Mouse (Mus musculus): Measurements from ENCODE around the gene Dync1li1. TPM values are rescaled to one million over a fixed set of nuclear protein-coding genes. Genes with fewer than 3 reads are reported as not detected.
"Not testable (repeated sequence)": the region's sequence is repeated elsewhere in the genome, so short reads cannot be mapped to it uniquely, and the experiment has no call there.

Gene Dync1li1
- polyA plus RNA-seq, 1 experiment from 2014 or later = 71.3 TPM

DNA sequence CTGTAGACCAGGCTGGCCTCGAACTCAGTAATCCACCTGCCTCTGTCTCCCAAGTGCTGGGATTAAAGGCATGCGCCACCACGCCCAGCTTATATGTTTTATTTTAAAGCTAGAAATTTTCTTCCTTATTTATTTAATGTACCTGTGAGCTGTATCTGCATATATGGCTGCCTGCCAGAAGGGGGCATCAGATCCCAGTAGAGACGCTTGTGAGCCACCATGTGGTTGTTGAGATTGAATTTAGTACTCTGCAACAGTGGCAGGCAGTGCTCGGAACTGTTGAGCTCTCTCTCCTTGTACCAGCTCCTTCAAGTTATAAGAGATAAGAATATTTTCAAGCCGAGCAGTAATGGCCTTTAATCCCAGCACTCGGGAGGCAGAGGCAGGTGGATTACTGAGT lies 21.8 kb downstream of the Dync1li1 start:
- peaks cover 84% of the 10 kb centered on the region for H3K36me3 ChIP-seq
- H3K27me3 ChIP-seq (ENCODE audit: insufficient read depth, poor library complexity, severe bottlenecking) = no peaks in the 10 kb centered on the region
- 77% methylated on average over 7 of the region's 7 CpGs for WGBS

DNA sequence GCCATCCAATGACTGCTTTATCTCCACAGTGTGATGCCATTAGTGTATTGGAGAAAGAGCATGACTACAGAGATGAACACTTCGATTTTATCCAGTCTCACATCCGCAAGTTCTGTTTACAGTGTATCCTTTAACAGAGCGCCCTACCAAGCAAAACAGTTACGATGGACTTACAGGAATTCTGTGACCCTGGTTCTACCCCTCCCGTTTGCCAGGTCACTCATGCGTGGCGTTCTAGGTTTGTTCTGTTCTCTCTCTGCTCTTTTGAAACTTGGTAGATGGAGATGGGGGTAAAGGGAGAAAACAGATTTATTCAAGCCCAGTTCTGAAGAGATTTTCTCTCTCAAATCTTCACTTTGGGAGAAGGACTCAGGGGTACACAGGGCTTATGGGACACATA lies 24.9 kb downstream of the Dync1li1 start:
- Histone ChIP-seq H3K9me3 (no peaks in the 10 kb centered on the region), H3K36me3 (peaks cover 84% of the 10 kb centered on the region), H3K4me1 (0 out of 2 replicates have a peak, but pooled peaks cover 4% of the 10 kb centered on the region), H3K27ac (no peak overlapping the region), H3K4me3 (no peak overlapping the region), H3K27me3 (ENCODE audit: insufficient read depth, poor library complexity, severe bottlenecking) (no peaks in the 10 kb centered on the region)
- 96% methylated on average over 7 of the region's 7 CpGs for WGBS
- DNase-seq (ENCODE audit: low spot score) = no peak

More for the DNA sequence above, 21.8 kb downstream of the Dync1li1 start:
- no peak overlapping the region for H3K27ac ChIP-seq
- no peak overlapping the region for H3K4me3 ChIP-seq
- no peaks in the 10 kb centered on the region for H3K4me1 ChIP-seq
- DNase-seq (ENCODE audit: low spot score) = no peak
- no peaks in the 10 kb centered on the region for H3K9me3 ChIP-seq

DNA sequence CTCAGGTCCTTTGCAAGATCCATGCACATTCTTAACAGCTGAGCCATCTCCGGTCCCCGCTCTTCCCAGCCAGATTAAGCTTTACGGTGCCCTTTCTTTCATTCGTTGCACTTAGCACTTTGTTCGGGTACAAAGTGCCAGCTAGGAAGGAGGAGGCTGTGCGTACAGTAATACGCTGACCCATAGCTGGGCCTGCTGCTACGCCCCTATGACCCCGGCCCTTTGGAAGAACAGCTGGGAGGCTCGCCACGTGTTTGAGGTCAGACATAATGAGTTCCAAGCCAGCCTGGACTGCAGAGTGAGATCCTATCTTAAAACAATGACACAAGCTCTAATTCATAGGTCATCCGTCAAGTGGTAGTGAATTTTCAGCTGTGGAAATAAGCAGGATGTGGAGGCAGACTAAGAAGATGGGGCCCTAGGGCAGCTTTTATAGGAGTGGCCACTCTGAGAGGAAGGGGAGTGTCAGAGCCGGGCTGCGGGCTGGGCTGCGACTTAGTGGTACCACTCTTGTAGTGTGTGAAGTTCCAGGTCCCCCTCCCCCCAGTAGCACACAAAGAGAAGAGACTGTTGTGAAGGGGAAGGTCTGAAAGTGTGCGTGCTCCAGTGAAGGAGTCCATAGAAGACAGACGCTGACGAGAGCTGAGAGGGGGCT lies 28.2 kb downstream of the Dync1li1 start:
- H3K27ac ChIP-seq = no peak overlapping the region
- DNase-seq (ENCODE audit: low spot score) = no peak
- H3K4me1 ChIP-seq = 0 out of 2 replicates have a peak, but pooled peaks cover 4% of the 10 kb centered on the region
- peaks cover 95% of the 10 kb centered on the region for H3K36me3 ChIP-seq
- WGBS = 83% methylated on average over 18 of the region's 18 CpGs
- H3K9me3 ChIP-seq = no peaks in the 10 kb centered on the region
- no peaks in the 10 kb centered on the region for H3K27me3 ChIP-seq (ENCODE audit: insufficient read depth, poor library complexity, severe bottlenecking)
- no peak overlapping the region for H3K4me3 ChIP-seq

DNA sequence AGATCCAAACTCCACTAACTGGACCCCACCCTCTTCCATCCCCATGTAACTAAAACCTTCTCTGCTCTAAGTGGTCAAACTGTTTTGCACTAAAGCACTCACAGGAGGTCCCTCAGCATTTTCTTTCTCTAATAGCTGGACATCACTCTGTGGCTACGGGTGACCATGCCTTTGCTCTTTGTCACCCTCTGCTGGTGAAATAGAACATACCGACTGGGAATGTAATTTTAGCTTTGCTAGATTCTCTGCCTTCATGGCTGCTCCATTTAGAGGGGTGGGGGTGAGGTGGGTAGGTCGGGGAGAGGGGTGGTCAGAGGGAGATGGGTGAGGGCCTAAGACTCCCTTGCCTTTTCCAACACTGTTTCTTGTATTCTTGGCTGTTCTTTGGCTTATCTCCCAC lies 38.7 kb downstream of the Dync1li1 start:
- 5% methylated on average over 3 of the region's 3 CpGs for WGBS
- no peak for DNase-seq (ENCODE audit: low spot score)
- H3K27ac ChIP-seq = no peak overlapping the region
- no peak overlapping the region for H3K4me3 ChIP-seq
- H3K27me3 ChIP-seq (ENCODE audit: insufficient read depth, poor library complexity, severe bottlenecking) = no peaks in the 10 kb centered on the region
- H3K4me1 ChIP-seq = peaks cover 10% of the 10 kb centered on the region
- no peaks in the 10 kb centered on the region for H3K9me3 ChIP-seq
- peaks cover 34% of the 10 kb centered on the region for H3K36me3 ChIP-seq

DNA sequence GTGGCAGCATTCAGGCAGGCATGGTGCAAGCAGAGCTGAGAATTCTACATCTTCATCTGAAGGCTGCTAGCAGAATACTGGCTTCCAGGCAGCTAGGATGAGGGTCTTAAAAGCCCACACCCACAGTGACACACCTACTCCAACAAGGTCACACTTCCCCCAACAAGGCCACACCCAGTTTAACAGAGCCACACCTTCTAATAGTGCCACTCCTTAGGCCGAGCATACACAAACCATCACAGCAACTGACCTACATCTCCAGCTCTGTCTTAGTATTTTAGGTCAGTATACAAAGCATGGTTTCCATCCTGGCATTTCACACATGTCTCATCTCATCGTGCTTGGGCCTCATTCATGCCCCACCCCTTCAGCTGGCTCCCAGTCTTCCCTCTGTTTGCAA lies 39.8 kb downstream of the Dync1li1 start:
- Histone ChIP-seq H3K4me1 (peaks cover 21% of the 10 kb centered on the region), H3K36me3 (peaks cover 23% of the 10 kb centered on the region)
- H3K27me3 ChIP-seq (ENCODE audit: insufficient read depth, poor library complexity, severe bottlenecking); H3K9me3 ChIP-seq; DNase-seq (ENCODE audit: low spot score); H3K27ac ChIP-seq; H3K4me3 ChIP-seq: not testable (repeated sequence)
- WGBS = 55% methylated on average over 2 of the region's 2 CpGs

DNA sequence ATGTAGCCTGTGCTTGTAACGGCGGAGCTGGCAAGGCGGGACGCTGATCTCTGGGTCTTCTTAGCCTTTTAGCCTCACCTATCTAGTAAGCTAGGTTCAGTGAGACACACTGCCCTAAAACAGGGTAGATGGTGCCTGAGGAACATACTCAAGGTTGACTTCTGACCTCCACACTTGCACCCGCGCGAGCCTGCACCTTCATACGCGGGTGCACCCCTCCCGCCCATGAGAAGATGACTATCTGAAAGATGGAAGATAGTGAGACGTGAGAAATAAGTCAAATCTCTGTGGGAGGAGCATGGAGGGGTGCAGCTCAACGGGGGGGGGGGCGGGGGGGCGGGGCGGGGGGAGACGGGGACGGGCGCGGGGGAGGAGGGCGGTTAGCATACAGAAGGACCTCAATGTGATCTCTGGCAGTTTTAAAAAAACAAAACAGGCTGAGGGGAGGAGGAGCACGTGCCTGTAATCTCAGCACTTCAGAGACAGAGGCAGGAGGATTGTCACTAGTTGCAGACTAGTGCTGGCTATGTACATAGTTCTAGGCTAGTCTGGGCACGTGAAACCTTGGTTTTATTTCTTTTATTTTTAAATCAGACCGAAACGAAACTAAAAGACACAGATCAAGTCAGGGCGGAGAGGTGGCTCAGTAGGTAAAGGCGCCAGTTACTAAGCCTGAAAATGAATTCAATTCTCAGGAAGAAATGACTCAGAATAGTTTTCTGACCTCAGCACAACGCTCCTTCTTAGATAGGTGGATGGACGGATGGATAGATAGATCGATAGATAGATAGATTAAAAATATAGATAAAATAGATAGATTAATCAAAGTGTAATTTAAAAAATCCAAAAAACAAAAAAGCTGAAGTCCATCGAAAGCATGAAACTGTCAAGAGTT lies 41.6 kb downstream of the Dync1li1 start:
- no peak for DNase-seq (ENCODE audit: low spot score)
- Histone ChIP-seq H3K27ac (no peak overlapping the region), H3K4me1 (peaks cover 35% of the 10 kb centered on the region), H3K4me3 (peak overlapping the region; percentile 92), H3K27me3 (ENCODE audit: insufficient read depth, poor library complexity, severe bottlenecking) (no peaks in the 10 kb centered on the region), H3K9me3 (no peaks in the 10 kb centered on the region), H3K36me3 (peaks cover 5% of the 10 kb centered on the region)
- WGBS = 26% methylated on average over 26 of the region's 30 CpGs

DNA sequence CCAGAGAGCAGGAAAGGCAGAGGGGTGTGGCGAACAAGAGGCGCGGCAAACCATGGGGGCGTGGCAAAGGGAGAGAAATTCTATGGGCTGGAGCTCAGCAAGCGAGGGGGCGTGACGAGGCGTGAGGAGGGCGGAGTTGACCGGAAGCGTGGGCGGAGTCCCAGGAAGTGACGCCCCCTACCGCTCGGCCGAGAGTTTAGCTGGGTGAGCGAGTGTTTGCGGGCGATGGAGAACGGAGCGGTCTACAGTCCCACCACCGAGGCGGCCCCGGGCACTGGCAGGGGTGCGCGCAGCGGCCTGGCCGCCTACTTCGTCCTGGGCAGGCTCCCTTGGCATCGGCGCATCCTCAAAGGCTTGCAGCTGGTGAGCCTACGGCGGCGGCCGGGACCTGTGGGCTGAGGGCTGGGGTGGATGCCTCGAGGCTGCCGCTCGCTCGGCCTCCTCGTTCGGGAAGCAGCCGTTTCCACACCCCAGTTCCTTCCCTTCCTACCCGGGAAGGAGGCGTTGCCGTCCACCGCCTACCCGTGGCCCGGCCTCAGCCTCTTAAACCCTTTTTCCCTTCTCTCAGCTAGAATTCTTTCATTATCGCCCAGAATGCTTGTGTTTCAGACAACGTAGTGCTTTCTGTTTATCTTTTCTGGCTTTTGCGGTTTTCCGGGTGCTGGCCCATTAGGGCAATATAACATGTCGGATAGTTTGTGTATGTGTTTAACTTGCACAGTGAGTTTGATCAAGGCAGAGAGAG lies 42.6 kb downstream of the Dync1li1 start, which contains the start of gene Cmtm6:
TSS of gene Cmtm6 (plus strand) at position 106 of the 745 bp plus-strand sequence.
- Histone ChIP-seq H3K36me3 (no peaks in the 10 kb centered on the region), H3K27me3 (ENCODE audit: insufficient read depth, poor library complexity, severe bottlenecking) (no peaks in the 10 kb centered on the region), H3K4me3 (peak within 1 kb of the TSS; percentile 92), H3K27ac (peak within 1 kb of the TSS; percentile 95), H3K4me1 (peaks cover 35% of the 10 kb centered on the region), H3K9me3 (no peaks in the 10 kb centered on the region)
- peak; percentile 99 for DNase-seq (ENCODE audit: low spot score)
- under 1% methylated on average over 53 of the region's 53 CpGs for WGBS

DNA sequence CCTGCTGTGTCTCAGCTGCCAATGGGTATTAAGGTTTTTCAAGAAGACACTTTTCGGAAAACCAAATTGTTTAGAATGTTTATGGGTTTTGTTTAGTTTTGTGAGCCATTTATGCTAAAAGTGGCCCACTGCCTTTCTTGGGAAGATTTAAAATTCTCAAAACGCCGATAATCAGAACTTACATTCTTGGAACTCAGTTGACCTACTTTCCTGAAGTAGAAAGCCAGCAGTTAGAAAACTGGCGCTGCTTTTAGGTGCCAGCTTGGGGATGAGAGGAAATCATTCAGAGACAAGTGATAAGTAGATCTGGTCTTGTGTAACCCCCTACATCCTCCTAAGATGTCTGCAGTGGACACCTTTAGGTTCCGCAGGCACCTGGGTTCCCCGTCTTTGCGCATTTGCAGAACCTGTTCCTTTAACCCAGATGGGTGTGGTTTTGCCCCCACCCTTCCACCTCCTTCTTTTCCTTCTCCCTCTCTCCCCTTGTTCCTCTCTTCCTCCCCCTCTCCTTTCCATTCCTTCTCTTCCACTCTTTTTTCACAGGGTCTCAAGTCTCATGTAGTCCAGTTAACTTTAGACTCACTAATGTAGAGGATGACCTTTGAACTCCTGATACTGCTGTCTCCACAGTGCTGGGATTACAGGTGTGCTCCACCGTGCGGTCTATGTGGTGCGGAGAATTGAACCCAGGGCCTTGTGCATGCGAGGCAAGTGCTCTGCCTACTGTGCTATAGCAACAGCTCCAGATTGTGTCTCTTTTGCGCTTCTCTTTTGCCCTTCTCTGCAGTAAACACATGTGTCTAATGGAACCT lies 43.5 kb downstream of the Dync1li1 start:
- Histone ChIP-seq H3K4me3 (peak overlapping the region; percentile 92), H3K4me1 (peaks cover 44% of the 10 kb centered on the region), H3K27me3 (ENCODE audit: insufficient read depth, poor library complexity, severe bottlenecking) (no peaks in the 10 kb centered on the region), H3K36me3 (no peaks in the 10 kb centered on the region), H3K9me3 (no peaks in the 10 kb centered on the region), H3K27ac (peak overlapping the region; percentile 95; the same call in 1 of the 2 replicates)
- 70% methylated on average over 12 of the region's 12 CpGs for WGBS
- no peak for DNase-seq (ENCODE audit: low spot score)

DNA sequence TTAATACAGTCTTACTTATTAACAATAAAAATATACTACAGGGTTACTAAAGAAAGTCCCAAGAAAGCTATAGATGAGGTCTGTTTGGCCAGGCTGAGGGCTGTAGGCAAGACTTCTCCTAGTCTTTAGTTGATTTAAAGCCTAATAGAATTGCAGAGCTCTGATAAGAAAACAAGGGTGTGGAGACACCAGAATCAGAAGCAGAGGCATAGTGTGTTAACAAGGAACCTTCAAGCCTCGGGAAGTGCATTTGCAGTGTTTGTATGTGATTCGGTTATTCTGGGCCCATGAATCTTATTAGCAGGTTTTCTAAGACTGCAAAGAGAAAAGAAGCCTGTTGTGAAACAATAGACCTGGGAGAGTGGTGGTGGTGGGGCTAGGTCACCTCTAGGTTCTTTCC lies 44.6 kb downstream of the Dync1li1 start:
- Histone ChIP-seq H3K27ac (peak overlapping the region; percentile 45), H3K36me3 (0 out of 2 replicates have a peak, but pooled peaks cover 4% of the 10 kb centered on the region), H3K9me3 (no peaks in the 10 kb centered on the region), H3K27me3 (ENCODE audit: insufficient read depth, poor library complexity, severe bottlenecking) (no peaks in the 10 kb centered on the region), H3K4me1 (peaks cover 49% of the 10 kb centered on the region), H3K4me3 (0 out of 2 replicates have a peak overlapping the region, but pooled peaks have one; percentile 6)
- 61% methylated on average over 2 of the region's 2 CpGs for WGBS
- DNase-seq (ENCODE audit: low spot score) = no peak

DNA sequence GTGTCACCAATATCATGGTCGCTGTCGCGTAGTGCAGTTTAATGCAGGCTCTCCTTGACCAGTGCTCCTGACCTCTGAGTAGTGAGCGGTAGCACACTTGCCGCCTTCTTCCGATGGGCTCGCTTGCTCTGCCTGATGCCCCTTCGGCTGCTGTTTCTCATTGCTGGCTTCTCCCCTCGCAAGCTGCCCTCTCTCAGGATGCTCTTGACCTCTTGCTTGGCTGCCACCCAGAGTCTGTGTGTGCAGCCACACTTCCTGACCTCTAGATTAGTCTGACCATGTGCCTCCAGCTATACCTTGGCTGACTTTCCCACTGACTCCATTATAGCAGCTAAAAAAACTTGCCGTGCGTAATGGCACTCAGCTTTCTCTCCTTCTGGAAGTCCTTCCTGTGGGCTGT lies 47.9 kb downstream of the Dync1li1 start:
- Histone ChIP-seq H3K4me3 (peak overlapping the region; percentile 22; the same call in 1 of the 2 replicates), H3K4me1 (peaks cover 45% of the 10 kb centered on the region), H3K27ac (peak overlapping the region; percentile 74), H3K36me3 (peaks cover 14% of the 10 kb centered on the region; the same call in 1 of the 2 replicates), H3K9me3 (no peaks in the 10 kb centered on the region), H3K27me3 (ENCODE audit: insufficient read depth, poor library complexity, severe bottlenecking) (no peaks in the 10 kb centered on the region)
- WGBS = 50% methylated on average over 11 of the region's 11 CpGs
- no peak for DNase-seq (ENCODE audit: low spot score)

DNA sequence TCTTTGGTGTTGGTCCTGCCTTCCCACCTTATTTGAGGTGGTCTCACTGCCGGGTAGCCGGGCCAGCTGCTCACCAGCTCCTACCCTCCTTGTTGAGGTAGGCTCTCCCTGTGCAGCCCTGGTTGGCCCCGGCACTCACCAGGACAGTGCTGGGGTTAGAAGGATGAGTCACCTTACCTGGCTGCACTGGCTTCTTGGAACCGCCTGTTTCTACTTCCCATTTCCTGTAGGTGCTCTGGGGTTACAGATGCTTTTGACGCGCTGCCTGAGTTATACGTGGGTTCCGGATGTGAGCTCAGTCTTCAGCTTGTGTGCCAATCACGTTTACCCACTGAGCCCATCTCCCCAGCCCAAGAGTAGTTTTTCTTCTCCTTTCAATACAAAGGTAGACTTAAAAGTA lies 51.7 kb downstream of the Dync1li1 start:
- Histone ChIP-seq H3K4me3 (no peak overlapping the region), H3K4me1 (peaks cover 26% of the 10 kb centered on the region)
- 90% methylated on average over 9 of the region's 9 CpGs for WGBS

DNA sequence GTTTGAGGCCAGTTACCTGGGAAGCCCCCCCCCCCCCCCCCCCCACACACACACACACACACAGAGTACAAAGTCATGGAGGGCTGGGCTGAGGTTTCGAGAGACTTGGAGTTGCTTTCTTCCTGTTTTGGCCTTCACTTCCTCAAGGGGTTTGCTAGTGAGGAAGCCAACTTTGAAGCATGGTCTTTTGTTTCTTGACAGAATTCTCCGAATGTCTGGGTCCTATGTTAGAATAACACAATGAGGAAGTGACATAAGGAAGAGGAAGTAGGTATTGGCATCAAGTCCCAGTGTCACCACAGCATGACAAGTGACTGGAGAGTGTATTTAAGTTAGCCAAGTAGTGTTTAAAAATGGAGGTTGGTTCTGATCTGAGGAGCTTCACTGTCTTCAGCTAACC lies 54.1 kb downstream of the Dync1li1 start:
- WGBS = 55% methylated on average over 2 of the region's 2 CpGs
- H3K4me3 ChIP-seq = no peak overlapping the region
- no peaks in the 10 kb centered on the region for H3K27me3 ChIP-seq (ENCODE audit: insufficient read depth, poor library complexity, severe bottlenecking)
- no peak overlapping the region for H3K27ac ChIP-seq
- H3K4me1 ChIP-seq = peaks cover 18% of the 10 kb centered on the region
- no peak for DNase-seq (ENCODE audit: low spot score)
- peaks cover 33% of the 10 kb centered on the region for H3K36me3 ChIP-seq
- H3K9me3 ChIP-seq = no peaks in the 10 kb centered on the region

More for the DNA sequence above, 51.7 kb downstream of the Dync1li1 start:
- no peak for DNase-seq (ENCODE audit: low spot score)
- Histone ChIP-seq H3K27me3 (ENCODE audit: insufficient read depth, poor library complexity, severe bottlenecking) (no peaks in the 10 kb centered on the region), H3K9me3 (no peaks in the 10 kb centered on the region), H3K27ac (no peak overlapping the region), H3K36me3 (peaks cover 14% of the 10 kb centered on the region; the same call in 1 of the 2 replicates)
